Mouse (Mus musculus) forebrain, embryonic 10.5 days (tissue): ENCODE results near the gene Rtkn. TPM values are rescaled to one million over a fixed set of nuclear protein-coding genes. Genes with fewer than 3 reads are reported as not detected.
A peak's percentile ranks its signal among the peaks of the same experiment; 100 is the strongest.

Source experiments
- DNase-seq: peaks from one replicate; pipeline ENCODE4 v3.0.0-alpha.2; 2017; ENCODE audit warnings: low spot score; ENCODE audit errors: extremely low spot score
- H3K27ac ChIP-seq: fragments of 300-500 bp; sonication (generic); 2 replicates; pipeline ENCODE4 v1.5.1; 2016; ENCODE audit warnings: mild to moderate bottlenecking
- H3K27me3 ChIP-seq: fragments of 300-500 bp; sonication (generic); 2 replicates; pipeline ENCODE4 v1.6.1; 2016; ENCODE audit warnings: mild to moderate bottlenecking; ENCODE audit not compliant: poor library complexity, severe bottlenecking
- H3K36me3 ChIP-seq: fragments of 300-500 bp; sonication (generic); replicated peaks from 2 replicates; pipeline ENCODE4 v1.6.1; 2016; ENCODE audit warnings: mild to moderate bottlenecking, moderate library complexity
- H3K4me1 ChIP-seq: fragments of 300-500 bp; sonication (generic); 2 replicates; pipeline ENCODE4 v1.6.1; 2016
- H3K4me3 ChIP-seq: fragments of 300-500 bp; sonication (generic); 2 replicates; pipeline ENCODE4 v1.5.1; 2016; ENCODE audit warnings: mild to moderate bottlenecking, moderate library complexity
- H3K9me3 ChIP-seq: fragments of 300-500 bp; sonication (generic); 2 replicates; pipeline ENCODE4 v1.6.1; 2016; ENCODE audit warnings: mild to moderate bottlenecking, moderate library complexity
- WGBS: fragments of 180-500 bp; shearing (Covaris S2); methylation state at CpG from one replicate; pipeline ENCODE4 v1.1.7; 2016; 5-methylcytosine and 5-hydroxymethylcytosine counted together
- polyA plus RNA-seq: library from polyadenylated mRNA; unstranded; fragments of >200 nt; fragmentation: Nextera tagmentation; extraction: Ambion mirVana; gene quantifications from 2 replicates; pipeline ENCODE4 v1.2.1, GENCODE M21; 2016

Rtkn gene
- polyA plus RNA-seq, 1 experiment from 2014 or later: 32.1 TPM

DNA sequence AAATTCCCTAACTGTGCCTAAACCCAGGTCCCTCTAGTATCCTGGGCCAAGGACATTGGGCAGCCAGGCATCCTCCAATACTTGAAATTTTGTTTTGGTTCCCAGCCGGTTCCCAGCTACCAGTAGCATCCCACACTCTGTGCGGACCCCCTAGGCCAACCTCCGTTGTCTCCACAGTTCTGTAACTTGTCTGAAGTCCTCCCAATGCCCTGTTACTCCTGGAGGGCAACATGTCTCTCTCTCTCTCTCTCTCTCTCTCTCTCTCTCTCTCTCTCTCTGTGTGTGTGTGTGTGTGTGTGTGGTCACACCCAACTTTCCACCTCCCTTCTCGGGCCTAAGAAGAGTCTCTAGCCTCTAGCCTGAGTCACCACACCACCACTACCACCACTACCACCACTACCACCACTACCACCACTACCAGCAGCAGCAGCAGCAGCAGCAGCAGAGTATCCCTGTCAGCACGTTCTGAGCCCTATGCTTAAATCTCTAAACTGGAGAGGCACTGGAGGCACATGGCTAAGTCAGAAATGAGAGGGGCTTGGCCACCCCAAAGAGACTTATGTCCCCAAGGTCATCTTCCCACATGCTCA, 1.1 kb downstream of the Rtkn start:
- H3K27me3 ChIP-seq: peaks cover 38% of the 10 kb centered on the region
- DNase-seq: no peak
- H3K9me3 ChIP-seq: no peaks in the 10 kb centered on the region
- H3K4me1 ChIP-seq: peaks cover 71% of the 10 kb centered on the region
- H3K4me3 ChIP-seq: peak overlapping the region; percentile 64
- H3K36me3 ChIP-seq: peaks cover 9% of the 10 kb centered on the region
- H3K27ac ChIP-seq: peak overlapping the region; percentile 97
- WGBS: 10% methylated on average over 5 of the region's 5 CpGs

DNA sequence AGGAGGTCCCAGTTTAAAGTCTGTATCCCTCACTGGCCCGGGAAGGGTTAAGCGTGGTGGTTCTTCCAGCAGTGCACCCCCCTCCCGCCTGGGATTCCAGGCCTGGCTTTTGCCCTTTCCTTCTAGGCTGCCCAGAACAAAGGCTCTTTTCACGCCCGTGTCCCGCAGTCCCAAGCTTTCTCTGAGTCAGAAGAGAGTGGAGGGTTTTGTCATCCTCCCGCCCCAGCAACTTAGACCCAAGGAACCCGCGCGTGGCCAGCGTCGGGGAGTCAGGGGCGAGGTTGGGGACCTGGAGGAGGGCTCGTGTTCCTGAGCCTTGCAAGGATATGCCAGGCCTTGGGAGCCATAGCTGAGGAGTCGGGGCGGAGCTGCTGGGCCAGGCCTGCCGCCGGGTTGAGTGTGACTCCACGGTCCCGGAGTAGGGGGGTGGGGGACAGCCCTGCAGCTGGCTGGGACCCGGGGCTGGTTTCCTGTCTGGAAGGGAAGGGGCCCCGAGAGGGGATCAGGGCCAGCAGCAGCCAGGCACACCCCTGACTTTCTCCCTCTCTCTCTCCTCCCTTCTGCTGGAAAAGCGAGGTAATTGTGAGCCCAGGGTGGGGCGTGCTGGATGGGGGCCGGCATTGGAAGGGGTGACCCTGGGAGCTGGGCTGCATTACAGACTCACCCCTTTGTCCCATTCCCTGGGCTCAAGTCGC, 1.8 kb downstream of the Rtkn start:
- DNase-seq: peak; percentile 87
- peaks cover 9% of the 10 kb centered on the region for H3K36me3 ChIP-seq
- H3K9me3 ChIP-seq: no peaks in the 10 kb centered on the region
- H3K4me3 ChIP-seq: peak overlapping the region; percentile 64
- WGBS: under 1% methylated on average over 26 of the region's 26 CpGs
- peaks cover 45% of the 10 kb centered on the region for H3K27me3 ChIP-seq
- peak overlapping the region; percentile 97 for H3K27ac ChIP-seq
- peaks cover 78% of the 10 kb centered on the region for H3K4me1 ChIP-seq

DNA sequence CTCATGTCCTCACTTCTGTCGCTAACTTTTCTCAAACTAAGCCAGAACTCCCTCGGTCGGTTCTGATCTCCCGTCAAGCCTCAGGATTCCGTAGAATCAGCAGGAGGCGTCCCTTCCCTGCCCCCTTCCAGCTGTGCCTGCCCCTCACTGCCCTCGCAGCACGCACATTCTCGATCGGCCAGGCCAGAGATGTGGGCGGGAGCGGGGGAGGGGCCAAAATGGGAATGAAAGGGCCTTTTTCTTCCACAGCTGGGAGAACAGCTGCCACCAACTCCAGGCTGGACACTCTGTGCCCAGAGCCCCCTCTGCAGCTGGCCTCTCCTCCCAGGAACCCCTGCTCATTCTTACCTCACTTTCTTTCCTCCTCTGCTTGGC, 2.3 kb downstream of the Rtkn start:
- Histone ChIP-seq H3K36me3 (peaks cover 9% of the 10 kb centered on the region), H3K27me3 (peaks cover 50% of the 10 kb centered on the region), H3K27ac (peak overlapping the region; percentile 97), H3K4me3 (peak overlapping the region; percentile 64), H3K9me3 (no peaks in the 10 kb centered on the region), H3K4me1 (peaks cover 83% of the 10 kb centered on the region)
- under 1% methylated on average over 12 of the region's 12 CpGs for WGBS
- peak; percentile 94 for DNase-seq

DNA sequence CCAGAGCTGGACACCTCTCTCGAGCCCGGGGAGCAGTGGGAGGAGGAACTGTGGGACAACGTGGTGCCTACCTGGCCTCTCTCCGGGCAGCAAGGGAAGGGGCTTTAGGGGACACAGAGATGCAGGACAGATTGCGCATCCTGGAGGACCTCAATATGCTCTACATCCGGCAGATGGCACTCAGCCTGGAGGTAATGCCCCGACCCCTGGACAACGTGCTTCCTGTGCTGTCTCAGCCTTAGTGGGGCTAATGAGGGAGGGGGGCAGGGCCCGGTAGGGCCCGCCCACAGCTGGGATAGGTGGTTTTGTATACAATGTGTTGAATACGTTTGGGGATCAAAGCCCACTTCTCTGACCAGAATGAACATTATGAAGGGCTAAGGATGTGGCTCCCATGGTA, 2.8 kb downstream of the Rtkn start:
- under 1% methylated on average over 11 of the region's 11 CpGs for WGBS
- H3K36me3 ChIP-seq: peaks cover 9% of the 10 kb centered on the region

DNA sequence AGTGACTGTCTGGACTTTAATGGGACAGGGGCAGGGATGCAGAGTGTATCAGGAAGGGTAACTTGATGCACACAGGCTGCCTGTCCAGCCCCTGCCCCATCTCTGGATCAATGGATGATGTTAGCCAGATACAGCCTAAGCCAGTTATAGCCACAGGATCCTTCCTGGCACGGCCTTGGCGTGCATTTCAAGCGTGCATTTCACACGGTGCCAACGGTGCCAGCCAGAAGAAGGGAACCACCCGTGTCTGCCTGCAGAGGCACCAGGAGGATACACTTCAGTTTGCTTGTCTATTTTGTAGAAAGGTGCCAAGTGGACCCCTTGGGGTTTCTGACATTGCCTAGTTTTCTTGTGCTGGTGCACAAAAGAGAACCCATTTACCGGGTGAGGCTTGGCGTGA, 4.8 kb downstream of the Rtkn start:
- H3K36me3 ChIP-seq: peaks cover 9% of the 10 kb centered on the region
- 0 out of 2 replicates have a peak overlapping the region, but pooled peaks have one; percentile 11 for H3K27ac ChIP-seq
- H3K4me1 ChIP-seq: peaks cover 84% of the 10 kb centered on the region
- H3K9me3 ChIP-seq: no peaks in the 10 kb centered on the region
- no peak for DNase-seq
- 90% methylated on average over 8 of the region's 8 CpGs for WGBS
- 0 out of 2 replicates have a peak overlapping the region, but pooled peaks have one; percentile 3 for H3K4me3 ChIP-seq
- H3K27me3 ChIP-seq: peaks cover 42% of the 10 kb centered on the region

More for the DNA sequence above, 2.8 kb downstream of the Rtkn start:
- peak overlapping the region; percentile 64 for H3K4me3 ChIP-seq
- H3K27ac ChIP-seq: peak overlapping the region; percentile 97
- peaks cover 55% of the 10 kb centered on the region for H3K27me3 ChIP-seq
- peaks cover 88% of the 10 kb centered on the region for H3K4me1 ChIP-seq
- DNase-seq: peak; percentile 71
- H3K9me3 ChIP-seq: no peaks in the 10 kb centered on the region

DNA sequence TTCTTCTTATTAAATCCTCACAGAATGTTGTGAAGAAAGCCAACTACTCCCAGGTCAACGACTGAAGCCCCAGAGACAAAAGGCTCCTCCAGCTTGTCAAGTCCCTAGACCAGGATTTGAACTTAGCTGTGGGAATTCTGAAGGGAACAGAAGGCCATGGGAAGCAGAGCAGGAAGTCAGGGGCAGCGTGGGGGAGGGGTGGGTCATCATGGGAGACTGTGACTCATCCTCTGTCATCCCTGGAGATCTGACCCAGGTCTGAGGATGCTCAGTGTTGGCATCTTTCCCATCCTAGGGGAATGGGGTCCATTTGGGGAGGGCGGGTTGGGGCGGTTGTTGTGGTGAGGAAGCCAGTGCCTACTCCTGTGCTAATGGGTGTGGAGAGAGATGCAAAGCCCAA, 6.4 kb downstream of the Rtkn start:
- Histone ChIP-seq H3K27ac (peak overlapping the region; percentile 80), H3K4me3 (peak overlapping the region; percentile 51), H3K9me3 (no peaks in the 10 kb centered on the region), H3K27me3 (peaks cover 26% of the 10 kb centered on the region), H3K4me1 (peaks cover 77% of the 10 kb centered on the region), H3K36me3 (peaks cover 17% of the 10 kb centered on the region)
- DNase-seq: no peak
- 22% methylated on average over 4 of the region's 4 CpGs for whole genome bisulfite sequencing

DNA sequence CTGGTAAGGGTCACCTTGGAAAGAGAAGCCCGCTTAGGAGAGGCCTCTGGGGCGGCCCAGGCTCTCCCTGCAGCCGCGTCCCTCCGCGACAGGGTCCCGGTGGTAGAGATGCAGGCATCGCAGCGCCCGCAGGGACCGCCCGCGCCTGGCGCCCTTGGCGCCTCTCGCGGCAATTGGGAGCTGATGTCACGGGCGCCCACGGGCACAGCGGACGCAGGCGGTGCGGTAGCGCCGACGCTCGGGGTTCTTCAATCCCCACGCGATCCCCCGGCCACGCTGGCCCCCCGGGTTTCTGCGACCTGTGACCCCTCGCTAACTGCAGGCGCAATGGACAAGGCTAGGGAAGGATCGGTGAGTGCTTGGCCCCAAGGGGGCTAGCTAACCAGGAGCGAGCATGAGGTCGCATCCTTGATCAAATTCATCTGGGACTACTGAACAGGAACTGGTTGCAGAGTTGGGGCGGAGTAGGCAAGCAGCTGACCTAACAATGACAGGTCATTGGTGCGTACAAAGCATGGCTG, 7.0 kb downstream of the Rtkn start:
- no peaks in the 10 kb centered on the region for H3K9me3 ChIP-seq
- peak overlapping the region; percentile 51 for H3K4me3 ChIP-seq
- DNase-seq: no peak
- peaks cover 26% of the 10 kb centered on the region for H3K27me3 ChIP-seq
- H3K36me3 ChIP-seq: peaks cover 23% of the 10 kb centered on the region
- 1% methylated on average over 41 of the region's 41 CpGs for WGBS
- H3K27ac ChIP-seq: peak overlapping the region; percentile 80
- peaks cover 77% of the 10 kb centered on the region for H3K4me1 ChIP-seq

DNA sequence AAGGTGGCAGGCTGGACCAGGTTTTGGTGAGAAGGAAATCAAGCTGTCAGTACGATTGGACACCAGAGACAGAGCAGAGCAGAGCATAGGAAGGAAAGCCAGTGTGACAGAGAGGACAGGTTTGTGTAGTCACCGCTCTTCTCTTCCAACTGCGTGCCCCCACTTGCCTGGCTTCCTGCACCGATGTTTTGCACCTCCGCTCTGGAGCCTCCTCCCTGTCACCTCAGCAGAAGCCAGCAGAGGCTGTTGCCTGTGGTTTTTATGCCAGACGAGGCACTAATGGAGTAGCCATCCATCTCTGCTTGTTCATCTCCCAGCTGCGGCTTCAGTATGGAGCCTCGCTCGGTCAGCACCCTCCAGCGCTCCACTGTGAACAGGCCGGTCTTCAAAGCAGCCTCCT, 7.6 kb downstream of the Rtkn start:
- H3K27me3 ChIP-seq: peaks cover 26% of the 10 kb centered on the region
- no peaks in the 10 kb centered on the region for H3K9me3 ChIP-seq
- no peak for DNase-seq
- peaks cover 29% of the 10 kb centered on the region for H3K36me3 ChIP-seq
- H3K27ac ChIP-seq: peak overlapping the region; percentile 80
- 52% methylated on average over 11 of the region's 11 CpGs for WGBS
- H3K4me1 ChIP-seq: peaks cover 73% of the 10 kb centered on the region
- H3K4me3 ChIP-seq: 0 out of 2 replicates have a peak overlapping the region, but pooled peaks have one; percentile 51

DNA sequence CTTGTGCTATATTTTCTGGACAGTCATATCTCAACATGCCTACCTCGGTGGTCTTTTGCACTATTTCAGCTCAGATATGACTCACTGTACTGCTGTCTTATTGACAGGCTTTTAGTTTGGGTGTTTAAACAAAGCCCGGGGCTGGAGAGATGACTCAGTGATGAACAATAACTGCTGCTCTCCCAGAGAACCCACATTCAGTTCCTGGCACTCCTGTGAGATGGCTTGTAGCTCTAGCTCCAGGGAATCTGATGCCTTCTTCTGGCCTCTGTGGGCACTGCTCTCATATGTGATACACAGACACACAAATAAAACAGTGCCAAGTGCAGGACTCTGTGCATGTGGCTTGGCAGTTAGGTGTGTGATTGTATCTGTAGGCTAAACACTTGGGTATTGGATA, 9.9 kb downstream of the Rtkn start:
- H3K9me3 ChIP-seq: no peaks in the 10 kb centered on the region
- peaks cover 26% of the 10 kb centered on the region for H3K27me3 ChIP-seq
- 86% methylated on average over 2 of the region's 2 CpGs for WGBS
- H3K36me3 ChIP-seq: peaks cover 44% of the 10 kb centered on the region
- H3K4me1 ChIP-seq: peaks cover 50% of the 10 kb centered on the region
- no peak for DNase-seq
- no peak overlapping the region for H3K4me3 ChIP-seq
- no peak overlapping the region for H3K27ac ChIP-seq

DNA sequence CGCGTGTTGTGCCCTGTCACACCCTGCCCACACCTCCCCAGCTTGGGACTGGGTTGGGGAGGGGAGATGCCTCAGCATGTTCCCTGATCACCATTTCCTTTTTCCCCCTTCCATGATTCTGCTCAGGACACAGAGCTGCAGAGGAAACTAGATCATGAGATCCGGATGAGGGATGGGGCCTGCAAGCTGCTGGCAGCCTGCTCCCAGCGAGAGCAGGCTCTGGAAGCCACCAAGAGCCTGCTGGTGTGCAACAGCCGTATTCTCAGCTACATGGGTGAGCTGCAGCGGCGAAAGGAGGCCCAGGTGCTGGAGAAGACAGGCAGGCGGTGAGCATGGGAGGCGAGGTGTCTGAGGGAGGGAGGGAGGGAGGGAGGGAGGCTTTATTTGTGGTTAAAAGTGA, 10.5 kb downstream of the Rtkn start:
- DNase-seq: no peak
- Histone ChIP-seq H3K27me3 (peaks cover 24% of the 10 kb centered on the region), H3K27ac (peak overlapping the region; percentile 44; the same call in 1 of the 2 replicates), H3K36me3 (peaks cover 50% of the 10 kb centered on the region), H3K4me1 (peaks cover 51% of the 10 kb centered on the region), H3K9me3 (no peaks in the 10 kb centered on the region), H3K4me3 (no peak overlapping the region)
- WGBS: 74% methylated on average over 9 of the region's 9 CpGs

DNA sequence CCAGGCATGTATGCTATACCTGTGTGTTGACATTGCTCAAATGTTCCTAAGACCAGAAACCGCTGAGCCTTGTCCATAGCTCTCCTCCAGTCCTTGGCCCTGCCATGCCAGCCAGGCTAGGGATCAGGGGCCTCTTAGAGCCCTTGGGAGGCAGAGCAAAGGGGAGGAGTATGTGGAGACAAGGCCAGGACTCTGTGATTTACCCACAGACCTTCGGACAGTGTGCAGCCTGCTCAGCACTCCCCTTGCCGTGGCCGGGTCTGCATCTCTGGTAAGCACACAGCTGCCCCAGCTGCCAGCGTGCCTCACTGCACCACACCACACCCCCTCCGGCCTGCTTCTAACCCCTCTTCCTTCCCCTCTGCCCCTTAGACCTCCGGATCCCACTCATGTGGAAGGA, 12.0 kb downstream of the Rtkn start:
- Histone ChIP-seq H3K4me1 (peaks cover 51% of the 10 kb centered on the region), H3K9me3 (no peaks in the 10 kb centered on the region), H3K36me3 (peaks cover 64% of the 10 kb centered on the region), H3K27me3 (peaks cover 9% of the 10 kb centered on the region), H3K4me3 (no peak overlapping the region), H3K27ac (0 out of 2 replicates have a peak overlapping the region, but pooled peaks have one; percentile 11)
- WGBS: 66% methylated on average over 7 of the region's 7 CpGs
- no peak for DNase-seq

DNA sequence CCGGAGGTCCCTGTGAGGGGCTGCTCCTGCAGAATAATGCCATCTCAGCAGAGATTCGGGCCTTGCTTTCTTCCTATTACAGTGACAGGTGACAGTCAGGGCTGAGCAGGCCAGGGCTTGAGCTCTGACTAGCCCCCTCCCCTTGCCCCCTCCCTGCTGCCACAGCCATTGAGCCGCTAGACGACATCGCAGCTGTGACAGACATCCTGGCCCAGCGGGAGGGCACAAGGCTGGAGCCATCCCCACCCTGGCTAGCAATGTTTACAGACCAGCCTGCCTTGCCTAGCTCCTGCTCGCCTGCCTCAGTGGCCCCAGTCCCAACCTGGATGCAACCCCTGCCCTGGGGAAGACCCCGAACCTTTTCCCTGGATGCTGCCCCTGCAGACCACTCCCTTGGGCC, 16.5 kb downstream of the Rtkn start:
- Histone ChIP-seq H3K27ac (no peak overlapping the region), H3K4me1 (peaks cover 54% of the 10 kb centered on the region), H3K4me3 (no peak overlapping the region), H3K9me3 (no peaks in the 10 kb centered on the region), H3K27me3 (peaks cover 9% of the 10 kb centered on the region; the same call in 1 of the 2 replicates), H3K36me3 (peaks cover 77% of the 10 kb centered on the region)
- DNase-seq: no peak
- 31% methylated on average over 8 of the region's 8 CpGs for WGBS

DNA sequence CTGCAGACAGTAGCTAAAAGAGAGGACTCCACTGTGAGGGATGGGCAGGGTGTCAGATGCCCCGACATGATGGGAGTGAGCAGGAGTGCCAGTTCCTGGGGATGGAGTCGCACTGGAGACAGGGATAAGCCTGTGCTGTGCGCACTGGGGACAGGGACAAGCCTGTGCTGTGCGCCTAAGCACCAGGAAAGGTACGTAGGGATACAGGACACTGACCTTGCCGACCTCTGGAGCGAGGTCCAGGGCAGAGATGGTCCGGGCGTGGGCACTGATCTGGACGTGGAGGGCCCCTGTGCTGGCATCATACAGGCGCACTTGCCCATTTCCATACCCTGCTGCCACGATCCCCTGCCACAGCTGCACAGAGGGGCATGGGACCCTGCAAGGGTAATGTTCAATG, 17.8 kb downstream of the Rtkn start:
- H3K4me1 ChIP-seq: peaks cover 47% of the 10 kb centered on the region
- no peak for DNase-seq
- H3K27ac ChIP-seq: no peak overlapping the region
- peaks cover 9% of the 10 kb centered on the region; the same call in 1 of the 2 replicates for H3K27me3 ChIP-seq
- H3K4me3 ChIP-seq: no peak overlapping the region
- peaks cover 63% of the 10 kb centered on the region for H3K36me3 ChIP-seq
- 88% methylated on average over 12 of the region's 12 CpGs for WGBS
- no peaks in the 10 kb centered on the region for H3K9me3 ChIP-seq
